Mouse (Mus musculus): ENCODE data around the gene Uqcc1. TPM values are rescaled to one million over a fixed set of nuclear protein-coding genes. Genes with fewer than 3 reads are reported as not detected.
"Not testable (repeated sequence)": the region's sequence is repeated elsewhere in the genome, so short reads cannot be mapped to it uniquely, and the experiment has no call there.

Uqcc1 gene
- total RNA-seq, 2 experiments from 2014 or later: 58.4 to 70.1 TPM

- no peak for DNase-seq (ENCODE audit: low spot score in 2 of 2)
Observed at GRCm38 (mm10) chr2:155939897-155940529, 9.9 kb upstream of the Uqcc1 start.

GRCm38 (mm10) chr2:155928711-155929345 lies 1.3 kb downstream of the Uqcc1 start:
- no peak for DNase-seq (ENCODE audit: low spot score in 2 of 2)

GRCm38 (mm10) chr2:155925213-155925612 lies 4.9 kb downstream of the Uqcc1 start:
- not testable (repeated sequence) for DNase-seq (ENCODE audit: low spot score in 2 of 2)

GRCm38 (mm10) chr2:155923143-155923542 lies 7.0 kb downstream of the Uqcc1 start:
- no peak for DNase-seq (ENCODE audit: low spot score in 2 of 2)

DNA sequence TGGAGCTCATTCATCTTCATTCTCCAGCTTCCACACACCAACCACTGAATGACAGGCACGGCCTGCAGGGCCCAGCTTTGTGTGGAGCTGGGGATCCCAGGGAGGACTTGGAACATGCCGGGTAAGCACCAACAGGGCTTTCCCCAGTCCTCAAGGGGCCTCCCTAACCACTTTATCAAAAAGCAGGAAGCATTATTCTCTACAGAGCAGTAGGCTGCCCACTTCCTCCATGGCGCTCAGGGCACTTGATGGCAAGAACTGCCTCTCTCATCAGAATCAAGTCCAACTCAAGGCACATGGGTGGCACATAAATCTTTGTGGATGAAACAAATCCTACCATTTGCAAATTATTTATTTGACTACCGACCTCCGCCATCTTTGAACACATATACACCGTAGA lies 15.4 kb downstream of the Uqcc1 start:
- DNase-seq (ENCODE audit: low spot score in 2 of 2): no peak

- DNase-seq (ENCODE audit: low spot score in 2 of 2): no peak
Observed at GRCm38 (mm10) chr2:155903632-155904008, 26.5 kb downstream of the Uqcc1 start.

DNA sequence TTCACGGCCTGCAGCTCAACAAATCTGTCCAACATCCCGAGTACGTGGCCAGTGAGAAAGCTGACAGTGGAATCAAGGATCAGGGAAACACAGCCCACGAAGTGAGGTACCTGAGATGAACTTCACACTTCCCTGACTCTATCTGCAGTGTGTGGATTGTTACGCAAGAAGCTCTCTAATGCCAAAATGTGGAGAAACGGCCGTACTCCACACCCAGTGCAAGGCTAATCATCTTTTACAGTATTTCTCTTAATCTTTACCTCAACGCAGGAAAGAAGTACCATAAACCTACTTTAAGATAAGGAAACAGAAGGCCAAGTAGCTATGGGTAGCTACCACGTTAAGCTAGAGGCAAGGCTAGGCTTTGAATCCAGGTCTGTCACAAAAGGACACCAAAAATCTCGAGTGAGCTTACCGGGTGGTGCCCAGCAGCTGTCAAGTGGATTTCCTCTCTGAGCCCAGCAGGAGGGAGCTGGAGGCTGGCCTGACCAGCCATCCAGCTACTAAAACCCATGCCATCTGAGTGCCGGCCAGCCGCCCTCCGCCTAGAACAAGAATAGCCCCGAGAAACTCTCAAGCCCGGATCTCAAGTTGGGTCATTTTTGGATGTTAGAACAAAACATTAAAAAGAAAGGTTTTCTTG lies 27.0 kb downstream of the Uqcc1 start:
- peak; percentile 11 to 35 for DNase-seq (ENCODE audit: low spot score in 2 of 2)

GRCm38 (mm10) chr2:155895046-155895735 lies 34.9 kb downstream of the Uqcc1 start:
- no peak for DNase-seq (ENCODE audit: low spot score in 2 of 2)

DNA sequence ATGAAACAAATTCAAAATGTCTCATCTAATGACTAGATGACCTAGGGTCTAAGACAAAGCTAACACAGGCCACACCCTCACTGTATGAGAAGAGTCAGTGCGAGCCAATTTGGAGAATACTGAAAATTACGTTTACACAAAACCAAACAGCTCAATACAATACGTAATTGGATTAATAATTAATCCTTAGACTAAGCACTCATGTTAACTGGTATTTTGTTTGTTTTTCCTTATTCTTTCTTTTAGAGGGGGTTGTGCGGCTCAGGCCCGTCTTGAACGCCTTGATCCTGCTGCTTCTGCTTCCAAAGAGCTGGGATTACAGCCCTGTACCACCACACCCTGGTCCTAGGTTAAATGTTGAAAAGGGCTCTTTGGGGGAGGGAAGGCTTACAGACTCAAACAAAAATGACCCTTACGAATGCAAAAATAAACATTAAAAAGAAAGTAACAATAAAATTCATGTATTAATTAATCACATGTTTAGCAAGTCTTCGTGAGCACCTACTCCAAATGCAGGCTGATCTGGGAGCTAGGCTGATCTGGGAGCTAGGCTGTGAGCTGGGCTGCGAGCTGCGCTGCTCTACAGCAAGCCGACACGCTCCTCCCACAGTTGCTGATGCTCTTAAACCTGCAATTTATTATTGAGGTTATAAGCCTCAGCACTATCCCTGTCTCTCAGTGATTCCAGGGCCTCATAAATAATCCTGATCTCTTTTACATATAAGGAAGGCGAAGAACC lies 35.6 kb downstream of the Uqcc1 start:
- DNase-seq (ENCODE audit: low spot score in 2 of 2): no peak

DNA sequence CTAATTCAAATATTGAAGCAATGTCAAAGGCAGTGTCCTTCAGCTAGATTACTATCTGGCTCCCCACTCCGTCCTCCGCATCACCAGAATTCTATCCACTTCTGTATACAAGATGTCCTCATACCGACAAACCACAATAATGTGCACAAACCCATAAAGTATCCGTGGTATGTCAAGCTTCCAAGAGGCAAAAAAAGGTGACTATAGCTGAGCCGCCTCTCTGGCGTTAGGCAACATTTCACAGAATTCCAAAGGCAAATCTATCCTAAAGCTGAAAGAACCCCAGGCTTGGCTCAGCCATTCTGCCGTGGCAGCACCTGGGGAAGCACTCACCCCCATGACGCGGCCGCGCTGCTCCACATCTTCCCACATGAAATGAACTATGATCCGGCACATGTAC lies 43.3 kb downstream of the Uqcc1 start:
- DNase-seq (ENCODE audit: low spot score in 2 of 2): no peak

DNA sequence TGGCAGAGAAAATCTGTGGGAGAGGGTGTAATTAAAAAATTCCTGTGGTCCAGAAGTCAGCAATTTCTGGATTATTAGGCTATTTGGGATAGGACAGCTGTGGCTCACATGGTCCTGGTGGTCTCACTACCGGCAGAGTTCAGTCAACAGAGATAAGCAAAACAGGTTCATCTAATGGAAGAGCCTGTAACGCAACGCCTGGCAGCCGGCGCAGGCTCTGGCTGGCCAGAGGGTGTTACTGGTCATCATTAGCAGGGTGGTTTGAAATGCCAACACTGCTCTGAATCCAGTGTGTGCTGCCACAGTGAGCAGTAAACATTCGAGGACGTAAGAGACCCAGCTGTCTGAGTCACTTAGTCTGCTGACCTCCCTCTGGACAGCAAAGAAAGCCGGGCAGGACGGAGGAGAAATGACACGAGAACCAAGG lies 44.8 kb downstream of the Uqcc1 start:
- DNase-seq (ENCODE audit: low spot score in 2 of 2): no peak

- no peak for DNase-seq (ENCODE audit: low spot score in 2 of 2)
Observed at GRCm38 (mm10) chr2:155882087-155882486, 48.0 kb downstream of the Uqcc1 start.

DNA sequence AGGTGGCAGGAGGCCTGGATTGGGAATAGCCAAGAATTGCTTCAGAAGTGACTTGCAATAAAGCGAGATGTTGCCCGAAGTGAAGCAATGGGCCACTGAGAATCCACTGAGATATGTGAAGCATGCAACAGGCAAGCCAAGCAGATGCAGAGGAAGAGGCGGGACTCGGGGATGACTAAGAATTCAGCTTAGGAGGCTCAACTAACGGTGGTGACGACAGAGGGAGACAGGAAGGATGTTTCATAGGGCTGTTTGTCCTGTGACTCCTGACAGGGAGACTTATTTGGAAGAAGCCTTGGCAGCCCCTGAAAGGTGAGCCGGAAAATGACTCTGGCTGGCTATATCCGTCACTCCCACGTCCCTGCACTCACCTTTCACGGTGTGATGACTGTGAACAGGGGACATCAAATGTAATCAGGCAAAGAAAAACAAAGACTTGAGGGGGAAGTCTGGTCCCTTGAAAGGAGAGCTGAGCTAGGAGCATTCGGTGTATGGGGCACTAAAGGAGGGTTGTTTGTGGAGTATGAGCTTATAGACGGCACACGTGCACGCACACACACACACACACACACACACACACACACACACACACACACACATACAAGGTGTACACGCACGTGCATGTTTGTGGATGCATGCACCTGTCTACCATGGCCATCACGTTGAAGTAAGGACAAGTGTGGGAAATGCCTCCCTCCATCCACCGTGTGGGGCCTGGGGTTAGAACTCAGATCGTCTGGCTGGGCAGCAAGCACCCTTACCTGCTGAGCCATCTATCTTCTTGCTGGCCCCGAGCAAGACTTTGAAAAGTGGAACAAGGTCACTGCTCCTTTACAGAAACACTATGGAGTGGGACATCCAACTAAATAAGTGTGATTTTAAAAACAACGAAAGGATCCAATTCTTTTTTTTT lies 50.9 kb downstream of the Uqcc1 start:
- DNase-seq (ENCODE audit: low spot score in 2 of 2): no peak

DNA sequence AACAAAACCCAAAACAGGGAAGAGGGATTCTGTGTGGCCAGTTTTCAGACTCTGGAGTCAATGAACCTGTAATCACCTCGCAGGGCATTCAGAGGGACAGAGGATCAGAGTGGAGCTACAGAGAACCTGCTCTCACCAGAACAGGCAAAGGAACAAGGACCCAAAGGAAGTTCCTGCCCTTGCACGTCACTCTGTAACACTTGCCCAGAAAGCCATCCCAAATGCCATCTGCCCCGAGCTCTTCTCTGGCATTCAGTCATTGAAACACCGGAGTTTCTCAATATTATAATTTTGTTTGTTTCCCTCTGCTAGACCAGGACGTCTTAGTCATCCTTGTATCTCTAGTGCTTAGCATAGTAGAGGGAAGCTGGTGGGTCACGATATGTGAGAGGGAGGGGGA lies 56.5 kb downstream of the Uqcc1 start:
- no peak for DNase-seq (ENCODE audit: low spot score in 2 of 2)

GRCm38 (mm10) chr2:155872930-155873507 lies 57.1 kb downstream of the Uqcc1 start:
- DNase-seq (ENCODE audit: low spot score in 2 of 2): no peak

GRCm38 (mm10) chr2:155872486-155872885 lies 57.6 kb downstream of the Uqcc1 start:
- DNase-seq (ENCODE audit: low spot score in 2 of 2): no peak

DNA sequence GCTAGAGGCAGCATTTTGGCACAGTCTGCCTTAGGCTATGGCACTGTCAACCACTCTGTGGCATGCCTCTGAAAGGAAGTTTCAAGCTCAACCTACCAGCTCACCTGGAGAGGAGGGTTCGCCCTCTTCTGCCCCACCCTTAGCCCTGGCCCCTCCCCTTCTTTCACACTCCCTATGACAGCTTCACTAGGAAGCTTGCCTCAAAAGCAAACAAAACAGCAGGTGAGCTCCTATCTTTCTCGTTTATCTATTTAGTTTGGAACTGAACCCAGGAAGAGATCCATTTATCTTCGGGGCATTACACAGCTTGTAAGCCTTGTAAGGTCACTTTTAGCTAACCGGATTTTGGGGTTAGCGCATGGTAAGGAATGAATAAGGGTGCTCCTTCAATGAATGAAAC lies 60.3 kb downstream of the Uqcc1 start:
- DNase-seq (ENCODE audit: low spot score in 2 of 2): no peak

DNA sequence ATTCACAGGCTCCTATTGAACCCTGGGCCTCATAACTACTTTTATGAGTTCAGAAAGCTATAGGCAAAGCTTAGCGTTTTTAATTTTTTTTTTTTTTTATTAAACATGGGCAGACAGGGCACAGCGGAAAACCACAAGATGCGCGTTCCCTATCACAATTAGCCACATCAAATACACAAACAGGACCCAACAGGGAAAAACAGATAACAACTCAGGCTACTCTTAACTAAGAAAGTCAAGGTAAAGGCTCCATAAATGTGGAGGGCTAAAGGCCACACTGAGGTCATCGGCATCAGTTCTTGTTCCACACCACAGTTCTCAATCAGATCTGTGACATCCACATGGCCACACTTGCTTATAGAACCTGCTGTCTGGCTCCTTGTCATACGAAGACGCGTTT lies 61.8 kb downstream of the Uqcc1 start:
- DNase-seq (ENCODE audit: low spot score in 2 of 2): no peak

DNA sequence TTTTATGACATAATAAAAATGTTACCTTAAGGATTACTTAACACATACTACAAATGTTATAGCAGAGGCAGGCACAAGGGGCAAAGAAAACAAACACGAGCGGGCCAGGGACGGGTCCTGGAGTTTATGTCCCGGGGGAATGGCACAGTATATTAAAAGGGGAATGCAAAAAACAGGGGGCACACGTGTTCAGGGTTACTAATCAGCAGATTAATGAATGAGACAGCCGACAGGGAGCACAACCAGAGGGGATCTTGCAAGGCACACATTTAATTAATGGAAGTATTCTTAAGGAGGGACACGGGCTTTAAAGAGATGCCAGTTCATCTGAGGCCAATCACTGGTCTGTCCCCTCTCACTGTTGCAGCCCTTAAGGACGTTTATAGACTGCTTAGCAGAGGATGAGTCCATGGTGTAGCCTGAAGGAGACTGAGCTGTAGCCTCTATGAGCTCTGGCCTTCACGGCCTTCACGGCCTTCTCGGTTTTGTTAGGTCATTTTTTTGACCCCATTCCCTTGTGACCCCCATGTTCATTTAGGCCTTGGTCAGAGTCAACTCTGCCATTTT lies 66.7 kb downstream of the Uqcc1 start:
- DNase-seq (ENCODE audit: low spot score in 2 of 2): no peak
